Mouse (Mus musculus) right cerebral cortex, postnatal 36 days (tissue): Measurements from ENCODE around the gene Ptpn5.

Source experiments
- DNase-seq, 2 experiments: peaks; one replicate each; pipeline ENCODE4 v3.0.0; 2022; ENCODE audit warnings: low spot score in 2 of 2, mixed read lengths in 1 of 2

Ptpn5 gene

DNA sequence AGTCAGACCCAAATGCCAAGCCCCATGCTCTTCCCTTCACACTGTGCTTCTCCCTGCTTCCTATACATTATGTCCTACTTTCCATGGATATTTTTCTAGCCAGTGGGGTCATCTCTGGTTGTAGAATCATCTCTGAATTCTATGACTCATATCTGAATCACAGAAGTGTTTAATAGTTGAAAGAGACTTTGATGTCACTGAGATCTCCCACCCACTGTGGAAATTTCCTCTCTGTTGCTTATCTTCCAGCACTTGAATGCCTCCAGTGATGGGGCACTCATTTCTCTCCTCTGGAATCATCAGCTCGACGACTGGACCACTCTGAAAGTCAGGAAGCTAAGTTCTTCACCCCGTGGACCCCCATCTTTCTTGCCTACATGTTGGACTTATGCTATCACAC, 22.4 kb downstream of the Ptpn5 start:
- no peak for DNase-seq

DNA sequence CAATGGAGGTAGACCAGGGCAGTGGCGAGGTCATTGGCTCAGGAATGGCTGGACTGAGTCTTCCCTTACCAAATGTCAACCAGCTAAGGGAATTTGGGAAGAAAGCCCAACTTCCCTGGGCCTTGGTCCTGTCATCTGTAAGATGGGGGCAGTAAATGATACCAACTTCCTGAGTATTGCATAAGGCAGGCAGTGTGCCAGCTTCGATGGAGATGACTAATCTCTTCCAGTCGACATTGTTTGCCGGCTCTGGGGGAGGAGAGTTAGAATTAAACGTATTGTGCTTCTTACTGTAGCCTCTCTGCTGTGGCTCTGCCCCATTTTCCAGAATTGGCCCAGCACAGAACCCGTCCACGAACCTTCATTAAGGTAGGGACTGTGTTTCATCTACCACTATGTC, 23.0 kb downstream of the Ptpn5 start:
- DNase-seq, result peak; percentile 45 to 74

DNA sequence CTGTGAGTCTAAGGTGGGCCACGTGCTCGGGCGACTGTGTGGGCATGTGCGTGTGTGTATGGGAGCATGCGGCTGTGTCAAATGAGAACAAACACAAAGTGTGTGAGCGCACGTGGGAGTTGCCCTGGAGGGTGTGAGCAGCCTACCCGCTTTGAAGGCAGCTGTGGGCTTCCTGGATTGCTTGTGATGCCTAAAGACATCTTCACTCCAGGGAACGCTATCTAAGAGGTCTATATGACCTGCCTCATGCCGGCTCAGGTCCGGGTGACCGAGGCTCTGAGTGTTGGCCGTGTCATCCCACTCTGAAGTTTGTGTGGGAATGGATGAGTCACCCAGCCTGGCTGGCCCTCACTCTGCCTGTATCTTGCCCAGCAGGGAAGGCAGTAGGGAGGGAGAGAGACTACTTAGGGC, 24.7 kb downstream of the Ptpn5 start:
- DNase-seq, result peak; percentile 72 to 81

DNA sequence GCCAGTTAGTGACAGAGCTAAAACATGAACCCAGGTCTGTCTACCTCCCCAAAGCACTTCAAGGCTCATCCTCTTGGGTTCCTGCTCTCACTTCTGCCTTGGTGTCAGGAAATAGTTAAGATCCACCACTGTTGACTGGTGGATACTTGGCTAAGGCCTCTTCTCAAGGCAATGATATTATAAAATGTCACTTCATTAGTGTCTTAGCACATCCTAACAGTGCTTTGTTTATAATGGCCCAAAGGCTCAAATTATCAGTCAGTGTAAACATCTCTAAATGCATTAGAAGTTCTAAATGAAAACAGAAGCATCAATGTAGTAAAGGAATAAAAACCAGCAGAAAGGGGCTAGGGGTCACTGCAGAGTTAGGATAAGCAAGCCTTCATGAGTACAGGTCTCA, 26.5 kb downstream of the Ptpn5 start:
- no peak for DNase-seq

DNA sequence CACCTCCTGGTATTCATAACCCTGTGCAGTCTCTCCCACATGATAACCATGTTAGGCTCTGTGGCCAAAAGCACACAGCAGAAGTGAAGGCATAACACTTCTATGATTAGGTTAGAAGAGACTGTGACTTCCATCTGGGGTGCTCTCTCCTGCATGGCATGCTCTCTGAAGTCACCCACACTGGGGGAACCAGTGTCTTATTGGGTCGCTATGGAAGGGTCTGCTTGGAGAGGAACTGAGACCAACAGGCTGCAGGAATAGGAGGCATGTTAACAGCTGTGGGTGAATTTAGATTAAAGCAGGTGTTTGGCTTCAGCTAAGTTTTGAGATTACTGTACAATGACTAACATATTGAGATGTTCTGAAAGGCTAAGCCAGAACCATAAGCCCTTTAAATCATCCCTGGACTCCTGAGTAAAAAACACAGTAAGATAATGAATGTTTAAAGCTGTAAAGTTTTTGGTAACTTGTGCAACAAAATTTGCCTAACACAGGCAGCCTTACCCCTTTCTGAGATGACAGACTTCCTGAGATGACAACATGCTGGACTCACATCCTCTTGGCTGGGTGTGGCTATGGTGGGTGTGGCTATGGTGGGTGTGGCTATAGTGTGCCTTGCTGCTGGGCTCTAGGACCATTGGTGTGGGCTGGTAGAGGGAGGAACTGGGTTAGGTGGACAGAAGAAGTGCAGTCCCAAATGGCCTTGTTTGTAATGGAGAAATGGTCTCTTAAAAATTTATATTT, 29.6 kb downstream of the Ptpn5 start:
- no peak for DNase-seq

DNA sequence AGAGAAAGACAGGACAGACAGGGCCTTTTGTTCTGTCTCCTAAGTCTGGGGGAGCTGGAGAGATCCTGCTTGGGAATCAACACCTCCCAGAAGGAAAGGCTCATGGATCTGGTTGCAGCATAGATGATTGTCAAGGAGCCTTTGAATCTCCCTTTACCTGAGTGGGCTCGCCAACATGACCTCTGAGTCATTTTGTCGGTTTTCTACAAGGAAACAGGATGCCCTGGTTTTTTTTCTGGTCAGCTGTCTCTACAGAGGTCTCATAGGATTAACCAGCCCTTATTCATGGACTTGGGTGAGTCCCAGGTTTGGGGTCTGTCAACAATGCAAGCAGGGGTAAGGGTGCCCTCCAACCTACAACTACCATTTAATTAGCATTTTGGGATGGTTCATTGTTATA, 30.5 kb downstream of the Ptpn5 start:
- no peak for DNase-seq

DNA sequence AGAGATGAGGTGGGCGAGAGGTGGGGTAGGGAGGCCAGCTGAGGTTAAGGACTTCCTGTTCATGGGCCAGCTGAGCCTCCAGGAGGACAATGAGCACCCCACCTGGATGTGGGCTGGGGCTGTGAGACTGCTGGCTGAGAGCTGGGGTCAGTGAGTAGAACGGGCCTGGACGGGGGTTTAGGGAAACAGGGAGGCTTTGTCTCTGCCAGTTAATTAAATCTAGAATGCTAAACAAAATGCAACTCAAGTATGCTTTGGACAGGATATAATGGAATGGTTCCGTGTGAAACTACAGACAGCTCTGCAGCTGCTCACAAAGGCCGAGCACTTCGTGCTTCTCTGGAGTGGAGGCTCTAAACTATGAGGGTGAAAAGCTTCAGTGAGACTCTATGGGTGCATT, 32.9 kb downstream of the Ptpn5 start:
- no peak for DNase-seq

DNA sequence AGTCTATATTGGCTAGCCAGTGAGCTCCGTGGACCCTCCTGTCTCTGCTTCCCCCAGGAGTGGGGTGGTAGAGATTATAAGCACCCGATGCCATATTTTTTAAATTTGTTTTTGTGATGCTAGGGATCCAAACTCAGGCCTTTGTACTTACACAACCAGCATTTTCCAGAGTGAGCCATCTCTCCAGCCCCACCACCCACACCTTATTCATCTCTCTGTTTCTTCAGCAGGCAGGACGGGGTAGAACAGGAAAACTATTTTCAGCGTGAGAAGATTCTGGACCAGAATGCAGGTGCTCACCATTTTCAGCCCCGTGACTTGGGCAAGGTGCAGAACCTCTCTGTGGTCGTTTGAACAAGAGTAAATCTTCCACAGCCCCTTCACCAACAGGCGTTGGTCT, 34.2 kb downstream of the Ptpn5 start:
- DNase-seq, result no peak

DNA sequence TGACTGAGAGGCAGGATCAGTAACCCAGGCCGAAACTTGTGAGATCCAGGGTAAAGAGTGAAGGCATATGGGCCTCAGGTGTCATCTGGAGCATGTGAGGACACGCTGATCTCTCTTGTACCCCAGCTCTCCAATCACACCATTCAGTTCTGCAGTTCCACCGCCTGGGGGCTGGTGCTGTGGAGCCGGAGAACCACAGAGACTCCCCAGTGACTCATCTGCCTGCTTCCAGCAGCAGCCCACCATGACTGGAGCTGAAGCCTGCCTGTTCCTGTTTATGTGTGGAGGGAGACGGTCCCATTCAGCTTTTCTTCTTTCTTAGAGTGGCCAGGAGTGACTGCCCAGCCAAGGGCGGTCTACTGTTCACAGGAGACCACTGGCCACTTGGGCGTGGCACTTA, 35.4 kb downstream of the Ptpn5 start:
- peak; percentile 63 for DNase-seq

DNA sequence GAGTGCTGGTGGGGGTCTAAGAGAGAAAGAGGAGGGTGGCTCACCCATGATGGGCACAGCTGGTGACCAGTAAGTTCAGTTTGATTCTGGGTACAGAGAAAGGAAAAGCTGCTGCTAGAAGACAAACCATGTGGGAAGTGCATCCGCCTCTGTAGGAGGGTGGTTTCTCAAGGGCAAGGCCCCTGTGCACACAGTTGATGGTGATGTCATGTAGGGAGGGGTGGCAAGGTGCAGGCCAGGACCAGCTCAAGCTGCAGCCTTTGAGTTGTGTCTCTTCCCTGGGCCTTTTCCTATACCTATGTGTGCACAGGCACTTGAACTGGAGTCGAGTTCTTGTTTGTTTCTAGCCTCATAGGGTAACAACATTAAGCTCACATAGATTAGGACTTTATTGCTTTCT, 38.5 kb downstream of the Ptpn5 start:
- DNase-seq, result no peak

DNA sequence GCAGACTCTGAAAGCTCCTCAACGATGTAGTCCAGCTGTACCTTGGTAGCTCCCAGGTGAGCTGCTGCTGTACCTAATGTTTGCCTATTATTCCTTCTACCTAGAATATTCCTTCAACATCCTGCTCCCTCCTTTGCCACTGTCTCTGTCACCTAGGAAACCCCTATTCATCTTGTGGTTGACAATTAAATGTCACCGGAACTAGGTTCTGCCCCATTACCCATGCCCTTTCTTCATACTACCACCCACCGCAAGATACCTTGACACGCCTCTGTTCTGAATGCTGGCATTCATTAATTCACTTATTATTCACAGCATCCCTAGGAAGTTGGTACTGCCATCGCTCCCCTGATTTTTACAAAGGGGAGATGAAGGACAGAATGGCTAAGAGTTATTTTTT, 39.5 kb downstream of the Ptpn5 start:
- DNase-seq, result no peak

DNA sequence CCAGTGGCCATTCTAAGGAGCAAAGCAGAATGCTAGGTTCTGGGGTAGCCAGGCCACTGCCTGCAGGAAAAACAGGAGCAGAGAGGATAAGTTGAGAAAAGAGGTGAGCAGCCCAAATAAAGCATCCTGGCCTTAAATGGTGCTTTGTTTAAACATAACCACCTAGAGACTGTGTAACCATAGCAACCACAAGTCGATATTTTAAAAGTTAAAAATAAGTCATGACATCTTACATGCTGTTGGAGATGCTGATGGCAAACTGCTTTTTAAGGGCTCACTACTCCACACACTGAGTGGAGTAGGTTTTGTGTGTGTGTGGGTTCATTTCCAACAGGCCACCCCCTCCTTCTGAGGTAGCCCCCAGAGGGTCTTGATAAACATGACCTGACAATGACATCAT, 48.4 kb downstream of the Ptpn5 start:
- no peak for DNase-seq

DNA sequence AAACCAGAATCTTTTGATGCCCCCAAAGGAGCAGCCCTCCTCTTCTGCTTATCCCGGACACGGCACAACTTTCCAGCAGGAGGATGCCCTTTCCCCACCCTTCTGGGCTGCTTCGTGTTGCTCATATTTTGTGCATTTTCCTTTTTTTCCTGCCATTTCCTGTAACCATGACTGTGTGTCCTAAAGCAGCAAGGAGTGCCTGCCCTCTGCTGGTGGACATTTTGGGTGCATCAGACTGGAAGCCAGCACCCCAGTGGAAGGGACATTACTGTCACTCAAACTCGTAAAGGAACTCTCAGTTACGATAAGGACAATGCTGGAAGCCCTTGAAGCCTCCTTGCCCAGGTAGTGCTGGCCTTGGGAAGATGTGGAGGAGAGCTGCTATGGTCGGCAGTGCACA, 52.2 kb downstream of the Ptpn5 start:
- peak; percentile 62 to 68 for DNase-seq

DNA sequence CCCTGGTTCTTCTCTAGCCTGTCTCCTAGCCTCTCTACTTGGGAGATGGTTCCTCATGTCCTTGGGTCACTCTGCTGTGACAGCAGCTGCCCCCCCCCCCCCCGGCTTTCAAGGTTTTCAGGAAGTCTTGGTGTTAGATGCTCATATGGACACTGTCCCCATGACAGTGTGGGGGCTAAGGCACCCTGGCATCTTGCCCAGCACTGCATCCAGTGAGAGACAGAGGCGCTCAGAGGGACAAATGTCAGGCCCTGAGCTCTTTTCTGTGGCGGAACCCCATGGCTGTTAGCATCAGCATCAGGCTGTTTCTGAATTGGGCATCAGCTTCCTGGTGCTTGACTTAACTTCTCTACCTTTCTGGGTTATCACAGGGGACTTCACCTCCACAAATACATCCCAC, 52.6 kb downstream of the Ptpn5 start:
- DNase-seq, result no peak

DNA sequence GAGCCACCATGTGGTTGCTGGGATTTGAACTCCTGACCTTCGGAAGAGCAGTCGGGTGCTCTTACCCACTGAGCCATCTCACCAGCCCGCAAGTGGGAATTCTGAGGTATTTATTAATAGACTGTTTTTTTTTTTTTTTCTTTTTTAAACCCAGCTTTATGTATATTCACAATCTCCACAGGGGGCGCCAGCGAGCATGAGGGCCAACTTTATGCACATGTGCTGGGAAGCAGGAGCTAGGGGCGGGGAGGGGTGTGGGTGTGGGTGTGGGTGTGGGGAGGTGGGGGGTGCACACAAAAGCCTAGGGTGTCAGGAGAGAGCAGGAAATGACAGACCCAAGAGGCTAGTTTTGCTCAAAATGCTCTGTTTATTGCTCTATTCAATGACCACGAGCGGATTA, 56.0 kb downstream of the Ptpn5 start:
- no peak for DNase-seq

DNA sequence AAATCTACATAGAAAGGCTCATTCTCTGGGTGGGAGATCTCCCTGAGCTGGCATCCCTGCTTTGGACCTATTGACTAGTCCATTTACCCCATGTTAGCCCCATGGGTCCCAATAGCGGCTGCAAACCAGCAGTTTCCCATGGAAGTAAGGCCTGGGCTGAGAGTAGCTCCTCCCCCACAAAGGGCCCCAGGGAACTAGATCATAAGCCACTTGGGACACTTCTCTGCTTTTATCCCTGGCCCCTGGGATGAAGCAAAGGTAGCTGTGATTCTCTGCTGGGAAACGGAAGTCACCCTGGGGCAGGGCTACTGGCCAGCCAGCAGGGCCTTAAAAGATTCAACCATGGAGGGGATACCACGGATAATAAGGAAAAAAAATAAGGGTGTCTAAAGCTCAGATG, 56.8 kb downstream of the Ptpn5 start:
- DNase-seq, result no peak

DNA sequence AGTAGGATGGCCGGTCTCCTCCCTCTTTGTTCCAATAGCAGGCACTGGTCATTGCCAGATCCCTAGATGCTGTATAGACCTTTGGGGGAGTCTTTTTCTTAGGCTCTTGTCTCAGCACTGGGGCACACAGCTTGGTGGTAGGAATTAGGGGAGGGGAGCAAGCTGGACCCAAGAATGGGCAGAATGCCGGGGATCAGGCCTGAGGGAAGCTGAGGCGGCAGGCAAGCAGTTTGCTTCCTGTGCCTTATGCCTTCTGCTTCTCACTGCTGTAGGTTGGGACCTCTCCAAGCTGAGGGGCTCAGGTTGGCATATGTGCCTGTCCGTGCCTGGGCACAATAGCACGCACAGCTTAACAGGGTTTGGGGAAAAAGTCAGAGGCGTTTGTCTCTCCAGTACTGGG, 57.3 kb downstream of the Ptpn5 start:
- DNase-seq, result no peak

DNA sequence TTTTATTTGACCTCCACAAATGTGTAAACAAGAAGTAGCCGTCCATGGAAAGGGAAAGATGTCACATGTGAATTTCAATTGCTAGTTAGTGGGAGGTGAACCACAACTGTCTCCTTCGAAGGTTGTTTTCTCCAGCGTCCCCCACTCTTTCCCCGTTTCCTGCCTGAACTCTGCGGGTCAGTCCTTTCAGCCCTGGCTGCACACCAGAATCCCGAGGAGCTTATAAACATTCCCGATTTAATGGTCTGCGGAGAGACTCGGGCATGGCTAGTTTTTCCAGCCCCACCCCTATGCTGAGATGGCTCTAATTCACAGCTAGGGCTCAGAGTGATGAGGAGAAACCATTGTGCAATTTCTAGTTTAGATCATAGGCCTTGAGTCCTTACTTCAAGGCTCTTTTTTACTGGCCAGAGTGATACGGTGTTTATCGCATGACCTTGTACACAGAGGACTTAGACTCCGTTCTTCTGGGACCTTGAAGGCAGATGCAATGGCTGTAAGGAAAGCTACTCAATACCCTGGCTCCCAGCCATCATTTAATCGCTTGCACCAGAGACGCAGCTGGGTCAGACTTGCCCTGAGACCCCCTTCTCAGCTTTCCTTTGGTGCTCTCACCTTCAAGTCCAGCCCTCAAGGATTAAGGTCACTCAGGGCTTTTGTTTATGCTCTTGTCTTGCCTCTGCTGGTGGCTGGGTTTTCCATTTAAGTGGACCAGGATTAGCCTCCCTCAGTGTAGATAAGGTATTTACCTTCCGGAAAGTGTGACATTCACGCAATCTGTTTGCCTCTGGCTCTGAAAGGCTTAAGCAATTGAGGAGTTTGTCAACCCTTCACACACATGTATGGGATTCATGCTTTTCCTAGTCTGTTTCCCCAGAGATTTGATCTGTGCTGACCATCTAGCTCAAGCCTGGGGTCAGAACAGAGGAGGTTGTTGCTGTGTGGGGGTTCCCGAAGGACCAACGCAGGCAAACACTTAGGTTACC, 59.7 kb downstream of the Ptpn5 start:
- DNase-seq, result no peak

DNA sequence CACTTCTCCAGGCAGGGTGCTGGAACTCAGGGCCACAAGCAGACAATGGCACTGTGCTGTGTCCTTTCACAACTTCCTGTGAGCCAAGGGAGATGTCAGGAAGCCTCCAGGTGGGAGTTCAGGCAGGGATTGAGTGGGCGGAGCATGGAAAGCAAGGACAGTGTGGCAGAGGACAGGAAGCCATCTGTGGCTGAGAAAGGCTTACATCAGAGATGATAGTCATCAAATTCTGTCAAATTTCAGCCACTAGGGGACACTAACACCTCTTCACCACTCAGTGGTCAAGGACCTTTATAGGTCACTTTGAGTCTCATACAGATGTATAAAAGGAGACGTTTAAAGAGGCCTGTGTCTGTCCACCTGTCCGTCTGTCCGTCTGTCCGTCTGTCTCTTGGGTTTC, 60.9 kb downstream of the Ptpn5 start:
- DNase-seq, result no peak

DNA sequence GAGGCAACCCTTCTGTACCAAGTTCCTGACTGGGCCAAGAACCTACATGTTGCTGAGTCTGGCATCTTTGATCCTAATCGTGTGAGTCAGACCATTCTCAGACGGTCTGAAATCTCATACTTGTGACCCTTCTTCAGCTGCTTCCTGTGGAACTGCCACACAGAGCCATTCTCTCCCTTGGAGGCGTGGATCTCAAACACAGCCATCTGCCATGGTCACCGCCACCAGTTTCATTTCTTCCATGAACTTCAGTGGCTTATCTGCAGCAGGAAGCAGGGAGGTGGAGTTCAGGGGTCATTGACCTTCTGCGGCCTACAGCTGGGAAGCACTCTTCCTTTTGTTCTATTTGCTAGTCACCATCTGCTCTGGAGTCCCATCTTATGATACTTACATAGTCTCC, 65.6 kb downstream of the Ptpn5 start:
- DNase-seq, result no peak

DNA sequence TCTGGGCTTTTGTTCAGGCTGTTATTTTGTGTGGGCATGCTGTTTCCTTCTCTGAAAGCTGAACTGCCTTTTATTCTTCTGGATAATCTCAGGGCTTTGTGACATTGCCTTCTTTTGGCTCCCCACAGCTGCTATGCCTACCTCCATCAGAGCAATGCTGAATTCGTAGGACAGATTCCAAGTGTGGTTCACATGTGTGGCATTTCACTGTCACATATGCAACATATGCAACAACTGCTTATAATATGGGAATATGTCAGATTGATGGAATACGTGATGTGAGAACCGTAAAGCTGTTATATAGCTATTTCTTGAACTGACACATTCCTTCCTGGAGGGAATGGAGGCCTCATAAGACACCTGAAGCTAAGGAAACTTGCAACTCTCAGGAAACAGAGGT, 66.5 kb downstream of the Ptpn5 start:
- DNase-seq, result no peak

DNA sequence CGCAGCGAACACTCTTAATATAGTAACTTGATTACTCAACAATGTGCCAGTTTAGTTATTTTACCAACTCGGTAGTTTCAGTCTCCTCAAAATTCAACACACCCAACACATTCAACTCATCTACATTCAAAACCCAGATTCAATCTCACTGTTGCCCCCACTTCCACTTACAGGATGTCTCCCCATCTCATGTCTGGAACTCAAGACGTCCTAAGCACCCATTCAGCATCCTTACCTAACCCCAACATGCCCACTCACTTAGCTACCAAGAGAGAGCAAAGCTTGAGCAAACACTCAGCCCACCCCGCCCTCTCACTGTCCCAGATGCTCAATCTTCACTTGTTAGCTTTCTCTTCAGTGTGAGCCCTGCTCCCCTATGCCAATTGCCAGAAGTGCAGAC, 71.9 kb downstream of the Ptpn5 start:
- DNase-seq, result no peak

DNA sequence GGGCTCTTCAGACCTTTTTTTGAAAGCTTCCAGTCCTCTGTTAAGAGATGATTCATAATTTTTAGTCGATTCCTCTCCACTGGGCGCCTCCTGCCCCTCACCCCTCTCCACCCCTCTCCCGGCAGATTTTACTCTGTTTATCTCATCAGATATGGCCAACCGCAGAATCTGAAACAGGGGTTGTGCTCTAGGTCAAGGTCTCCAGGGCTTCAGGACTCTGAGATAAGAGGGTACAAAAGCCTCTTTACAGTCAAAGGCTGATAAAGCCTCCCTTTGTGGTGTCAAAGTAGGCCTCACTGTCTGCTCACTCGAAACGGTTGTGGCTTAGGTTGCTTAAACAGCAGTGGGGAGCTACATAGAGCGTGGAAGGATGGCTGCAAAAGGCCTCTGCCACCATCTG, 74.1 kb downstream of the Ptpn5 start:
- DNase-seq, result no peak
